Mouse (Mus musculus): ENCODE results near the gene Adamts16. TPM values are rescaled to one million over a fixed set of nuclear protein-coding genes. Genes with fewer than 3 reads are reported as not detected.
"Not testable (repeated sequence)": the region's sequence is repeated elsewhere in the genome, so short reads cannot be mapped to it uniquely, and the experiment has no call there.

Adamts16 gene
- polyA plus RNA-seq (2012; ENCODE audit: insufficient read depth, insufficient read length, low replicate concordance, missing spikeins), result not detected in 2 replicates

DNA sequence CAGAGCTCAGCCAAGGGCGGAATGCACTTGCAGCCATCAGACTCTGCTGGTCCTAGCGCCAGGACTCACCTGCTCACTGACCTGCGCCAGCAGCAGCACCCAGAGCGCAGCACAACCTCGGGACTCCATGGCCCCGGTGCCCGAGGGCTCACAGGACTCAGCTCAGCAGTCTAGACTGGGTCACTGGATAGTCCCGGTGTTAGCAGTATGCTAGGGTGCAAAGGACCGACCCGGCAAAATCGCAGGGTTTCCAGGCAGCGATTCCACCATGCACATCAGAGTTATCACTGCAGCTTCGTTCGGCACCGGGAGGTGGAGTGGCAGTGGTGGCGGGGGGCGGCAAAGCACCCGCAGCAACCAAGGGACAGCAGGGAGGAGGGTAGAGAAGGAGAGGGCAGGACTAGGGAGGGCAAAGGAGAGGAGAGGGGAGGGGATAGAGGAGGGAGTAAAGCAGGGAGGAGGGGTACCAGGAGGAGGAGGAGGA lies at the start of gene Adamts16:
TSS of gene Adamts16 (minus strand) at position 391 of the 484 bp plus-strand sequence.
- whole genome bisulfite sequencing, result 4% methylated on average over 18 of the region's 18 CpGs
- Histone ChIP-seq H3K4me1 (ENCODE audit: control insufficient read depth, insufficient read depth, low read length) (no peaks in the 10 kb centered on the region; the same call in 1 of the 2 replicates), H3K27ac (ENCODE audit: insufficient read depth, low read depth, low read length) (no peak within 1 kb of the TSS), H3K4me3 (ENCODE audit: insufficient read depth, low read depth, low read length) (peak within 1 kb of the TSS; percentile 47)
- TF ChIP-seq POLR2A (IDR thresholded peaks at IDR 0.05; ENCODE audit: insufficient read depth, low read depth, low read length), result no peak
- 0 out of 2 replicates have a peak, but pooled peaks have one; percentile 6 for TF ChIP-seq CTCF (IDR thresholded peaks at IDR 0.05; ENCODE audit: insufficient read depth, low read depth, low read length)

DNA sequence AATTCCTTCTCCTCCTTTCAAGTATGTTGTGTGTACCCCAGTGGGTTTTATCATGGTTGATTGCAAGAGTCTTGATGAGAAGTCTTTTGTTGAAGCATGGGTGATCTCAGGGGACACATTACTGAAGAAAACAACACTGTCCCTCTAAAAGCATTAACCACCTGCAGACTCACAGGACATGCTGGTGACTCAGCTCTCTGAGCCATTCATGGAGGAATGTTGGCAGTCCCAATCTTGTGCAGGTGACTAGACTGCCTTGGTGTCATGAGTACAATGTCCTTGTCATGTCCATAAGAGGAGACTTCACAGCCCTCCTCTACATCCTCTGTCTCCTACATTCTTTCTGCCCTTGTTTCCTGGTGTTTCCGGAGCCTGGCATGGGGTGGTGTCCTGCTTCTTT lies 45.5 kb upstream of the Adamts16 start:
- TF ChIP-seq CTCF (IDR thresholded peaks at IDR 0.05; ENCODE audit: insufficient read depth, low read depth, low read length), result no peak
- no peak for TF ChIP-seq POLR2A (IDR thresholded peaks at IDR 0.05; ENCODE audit: insufficient read depth, low read depth, low read length)
- Histone ChIP-seq H3K4me1 (ENCODE audit: control insufficient read depth, insufficient read depth, low read length) (peaks cover 14% of the 10 kb centered on the region), H3K27ac (ENCODE audit: insufficient read depth, low read depth, low read length) (no peak overlapping the region), H3K4me3 (ENCODE audit: insufficient read depth, low read depth, low read length) (no peak overlapping the region)
- 82% methylated on average over 1 of the region's 1 CpGs for WGBS

DNA sequence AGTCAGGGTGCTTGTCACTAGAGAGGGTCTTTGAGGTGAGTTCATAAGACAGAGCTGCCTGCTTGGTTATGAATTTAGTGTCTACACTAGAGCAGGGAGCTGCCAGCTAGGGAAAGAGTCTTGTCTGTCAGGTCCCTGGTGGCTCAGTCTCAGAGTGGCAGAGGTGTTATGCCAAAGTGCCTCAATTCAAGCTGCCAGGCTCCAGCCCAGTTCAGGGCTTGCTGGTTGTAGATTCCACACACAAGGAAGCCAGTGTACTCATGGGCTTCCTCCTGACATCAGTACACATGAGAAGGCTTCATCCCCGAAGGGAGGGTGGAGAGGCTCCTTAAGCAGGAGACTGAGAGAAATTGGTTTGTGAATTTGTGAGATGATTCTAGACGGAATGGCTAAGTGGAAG lies 43.4 kb upstream of the Adamts16 start:
- Histone ChIP-seq H3K4me1 (ENCODE audit: control insufficient read depth, insufficient read depth, low read length) (peaks cover 14% of the 10 kb centered on the region), H3K4me3 (ENCODE audit: insufficient read depth, low read depth, low read length) (no peak overlapping the region), H3K27ac (ENCODE audit: insufficient read depth, low read depth, low read length) (0 out of 2 replicates have a peak overlapping the region, but pooled peaks have one; percentile 80)
- 73% methylated on average over 2 of the region's 2 CpGs for WGBS
- TF ChIP-seq CTCF (IDR thresholded peaks at IDR 0.05; ENCODE audit: insufficient read depth, low read depth, low read length), result no peak
- no peak for TF ChIP-seq POLR2A (IDR thresholded peaks at IDR 0.05; ENCODE audit: insufficient read depth, low read depth, low read length)

DNA sequence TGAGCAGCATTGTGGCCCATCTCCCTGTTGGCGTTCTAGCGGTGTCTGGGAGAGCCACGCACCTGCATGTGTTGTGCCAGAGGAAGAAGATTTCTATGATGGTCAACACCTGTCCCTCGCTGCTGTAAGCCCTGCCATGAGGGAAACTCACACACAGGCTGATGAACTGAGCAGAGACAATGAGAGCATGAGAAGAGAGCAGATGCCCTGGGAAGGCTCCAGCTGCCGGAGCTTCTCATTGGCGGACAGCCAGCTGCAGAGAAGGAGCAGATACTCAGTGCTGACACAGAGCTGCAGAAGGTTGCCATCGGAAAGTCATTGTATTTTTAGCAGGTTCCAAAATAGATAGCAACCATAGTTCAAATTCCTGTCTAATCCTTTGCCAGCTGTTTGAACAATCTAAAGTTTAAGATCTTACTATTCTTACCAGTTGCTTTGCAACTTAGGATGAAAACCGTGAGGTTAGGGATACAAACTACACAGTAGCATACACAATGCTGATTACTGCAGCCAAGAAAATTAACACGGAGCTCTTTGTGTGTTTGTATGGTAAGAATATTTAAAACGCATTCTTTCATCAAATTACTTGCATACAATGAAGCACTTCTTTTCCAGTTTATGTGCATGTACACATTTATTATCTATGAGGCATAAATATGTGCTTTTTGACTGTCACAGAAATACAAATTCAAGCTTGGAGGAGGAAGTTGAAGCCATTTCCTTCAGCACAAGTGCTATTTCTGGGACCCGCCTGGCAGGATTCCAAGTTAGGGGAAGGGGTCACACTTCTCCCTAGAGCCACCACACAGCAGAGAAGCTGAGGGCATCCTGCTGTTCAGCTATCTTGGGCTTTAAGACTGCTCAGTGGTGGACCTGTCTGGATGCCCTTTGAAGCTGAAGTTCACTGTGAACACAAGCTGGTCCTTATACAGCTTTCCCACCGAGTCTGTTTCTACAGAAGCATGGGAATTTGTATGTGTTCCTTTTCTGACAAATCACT lies 42.6 kb upstream of the Adamts16 start:
- TF ChIP-seq POLR2A (IDR thresholded peaks at IDR 0.05; ENCODE audit: insufficient read depth, low read depth, low read length), result no peak
- TF ChIP-seq CTCF (IDR thresholded peaks at IDR 0.05; ENCODE audit: insufficient read depth, low read depth, low read length), result no peak
- 16% methylated on average over 12 of the region's 12 CpGs for WGBS
- H3K4me1 ChIP-seq (ENCODE audit: control insufficient read depth, insufficient read depth, low read length), result peaks cover 14% of the 10 kb centered on the region
- peak overlapping the region; percentile 80 for H3K27ac ChIP-seq (ENCODE audit: insufficient read depth, low read depth, low read length)
- no peak overlapping the region for H3K4me3 ChIP-seq (ENCODE audit: insufficient read depth, low read depth, low read length)

DNA sequence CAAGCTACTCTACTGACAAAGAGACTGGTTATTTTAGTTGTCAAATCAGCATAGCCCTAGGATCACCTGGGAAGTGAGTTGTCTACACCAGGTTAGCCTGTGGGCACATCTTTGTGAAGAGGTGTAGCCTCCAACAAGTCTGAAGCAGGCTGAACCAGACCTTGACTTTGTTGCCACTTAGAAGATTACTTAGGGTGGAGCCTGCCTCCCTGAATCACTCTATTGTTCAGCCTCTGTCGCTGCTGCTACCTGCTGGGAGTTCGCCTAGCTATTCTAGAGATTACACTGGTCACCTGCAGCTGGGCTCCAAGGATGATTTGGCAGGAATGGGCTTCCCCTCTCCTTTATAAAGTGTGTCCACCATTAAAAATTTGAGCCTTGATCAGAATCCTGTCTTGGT lies 38.4 kb upstream of the Adamts16 start:
- WGBS, result 72% methylated on average over 2 of the region's 2 CpGs
- not testable (repeated sequence) for H3K27ac ChIP-seq (ENCODE audit: insufficient read depth, low read depth, low read length); H3K4me3 ChIP-seq (ENCODE audit: insufficient read depth, low read depth, low read length)
- peaks cover 18% of the 10 kb centered on the region for H3K4me1 ChIP-seq (ENCODE audit: control insufficient read depth, insufficient read depth, low read length)

DNA sequence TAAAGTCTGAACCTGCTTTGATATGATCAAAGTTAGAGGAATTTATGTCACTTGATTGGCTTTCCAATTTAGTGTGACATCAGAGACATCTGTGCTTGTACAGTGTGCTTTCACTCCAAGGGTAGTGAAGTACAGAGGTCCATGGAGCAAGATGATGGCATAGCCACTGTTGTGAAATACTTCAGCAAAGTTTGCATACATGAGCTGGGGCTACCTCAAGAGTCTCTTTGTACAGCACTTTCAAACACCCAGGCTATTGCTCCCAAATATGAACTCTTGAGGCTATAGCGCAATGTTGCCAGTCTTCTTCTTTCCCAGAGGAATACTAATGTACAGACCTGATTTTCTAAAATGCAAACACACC lies 35.9 kb upstream of the Adamts16 start:
- 95% methylated on average over 1 of the region's 1 CpGs for WGBS
- no peak overlapping the region for H3K27ac ChIP-seq (ENCODE audit: insufficient read depth, low read depth, low read length)
- no peak for TF ChIP-seq POLR2A (IDR thresholded peaks at IDR 0.05; ENCODE audit: insufficient read depth, low read depth, low read length)
- TF ChIP-seq CTCF (IDR thresholded peaks at IDR 0.05; ENCODE audit: insufficient read depth, low read depth, low read length), result no peak
- H3K4me3 ChIP-seq (ENCODE audit: insufficient read depth, low read depth, low read length), result no peak overlapping the region
- H3K4me1 ChIP-seq (ENCODE audit: control insufficient read depth, insufficient read depth, low read length), result peaks cover 7% of the 10 kb centered on the region

DNA sequence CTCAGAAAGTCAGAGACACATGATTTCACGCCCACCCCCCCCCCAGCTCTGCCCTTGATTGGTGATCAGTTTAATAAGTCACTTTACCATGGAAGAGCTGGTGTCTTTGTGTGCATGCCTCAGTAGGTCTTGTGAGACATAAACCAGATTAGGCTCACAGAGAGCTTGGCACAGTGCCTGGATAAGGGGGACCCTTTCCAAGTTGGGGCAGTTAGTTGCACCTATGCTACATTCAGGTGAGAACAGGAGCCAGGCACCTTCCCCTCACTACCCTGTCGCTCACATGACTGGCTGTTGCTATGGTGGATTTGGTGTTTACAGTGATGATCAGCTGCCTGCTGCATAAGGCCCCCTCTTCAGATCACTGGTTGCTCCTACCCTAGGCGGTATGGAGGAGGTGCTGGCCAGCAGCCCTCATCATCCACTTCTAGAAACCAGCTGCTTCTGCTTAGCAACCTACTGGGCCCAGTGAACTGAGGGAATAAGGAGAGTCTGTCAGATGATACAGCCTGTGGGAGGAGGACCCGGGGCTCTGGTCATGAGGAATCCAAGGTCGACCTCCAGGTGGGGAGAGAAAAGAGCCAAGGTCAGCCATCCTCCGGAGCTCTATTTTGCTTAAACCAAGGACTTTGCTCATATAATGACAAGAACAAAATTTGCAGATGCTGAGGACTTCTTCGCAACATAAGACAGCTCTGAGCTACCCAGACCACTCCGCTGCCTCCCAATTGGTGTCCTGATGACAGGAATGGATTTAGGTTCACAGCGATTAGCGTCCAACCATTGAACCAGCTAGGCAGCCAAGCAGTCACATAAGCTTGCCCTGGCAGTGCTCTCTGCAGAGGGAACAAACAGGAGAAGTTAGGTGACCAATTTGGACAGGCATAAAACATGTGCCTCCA lies 35.3 kb upstream of the Adamts16 start:
- Histone ChIP-seq H3K27ac (ENCODE audit: insufficient read depth, low read depth, low read length) (no peak overlapping the region), H3K4me1 (ENCODE audit: control insufficient read depth, insufficient read depth, low read length) (peaks cover 7% of the 10 kb centered on the region), H3K4me3 (ENCODE audit: insufficient read depth, low read depth, low read length) (no peak overlapping the region)
- TF ChIP-seq CTCF (IDR thresholded peaks at IDR 0.05; ENCODE audit: insufficient read depth, low read depth, low read length) (no peak), POLR2A (IDR thresholded peaks at IDR 0.05; ENCODE audit: insufficient read depth, low read depth, low read length) (no peak)
- 75% methylated on average over 10 of the region's 10 CpGs for WGBS

DNA sequence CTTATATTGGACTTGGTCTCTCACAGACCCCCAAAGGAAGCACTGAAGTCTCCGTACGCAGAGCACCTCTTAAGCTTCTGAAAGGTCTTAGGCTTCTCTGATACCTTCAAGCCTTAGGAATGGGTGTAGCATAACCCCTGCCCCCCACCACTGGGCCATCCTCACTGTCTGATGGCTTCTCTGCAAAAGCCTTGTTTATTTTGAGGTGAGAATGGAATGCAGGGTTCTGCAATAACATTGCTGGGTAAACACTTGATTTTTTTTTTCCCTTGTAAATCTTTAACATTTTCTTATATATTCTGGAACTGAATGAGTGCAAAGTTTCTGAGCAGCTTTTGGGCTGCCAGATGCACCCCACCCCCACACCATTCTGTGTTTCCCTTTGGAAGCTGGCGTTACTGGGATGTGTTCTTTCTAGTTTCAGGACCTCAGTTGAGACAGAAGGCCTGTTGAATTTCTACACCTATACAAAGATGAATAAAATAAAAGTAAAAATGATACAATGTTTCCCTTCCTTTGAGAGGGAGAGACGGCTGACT lies 33.9 kb upstream of the Adamts16 start:
- 96% methylated on average over 4 of the region's 4 CpGs for WGBS
- TF ChIP-seq POLR2A (IDR thresholded peaks at IDR 0.05; ENCODE audit: insufficient read depth, low read depth, low read length), result no peak
- TF ChIP-seq CTCF (IDR thresholded peaks at IDR 0.05; ENCODE audit: insufficient read depth, low read depth, low read length), result no peak
- Histone ChIP-seq H3K4me1 (ENCODE audit: control insufficient read depth, insufficient read depth, low read length) (peaks cover 7% of the 10 kb centered on the region), H3K4me3 (ENCODE audit: insufficient read depth, low read depth, low read length) (no peak overlapping the region), H3K27ac (ENCODE audit: insufficient read depth, low read depth, low read length) (no peak overlapping the region)

Data from olfactory bulb, adult 2 months (tissue).